Mouse (Mus musculus) bone marrow macrophage, adult 2 months (primary cell): ENCODE results near the gene Gm5105.

Experiments used
- CTCF ChIP-seq: IDR thresholded peaks from 2 replicates; pipeline ENCODE4 v1.5.1; 2012; ENCODE audit warnings: low read depth, mild to moderate bottlenecking, low read length, moderate library complexity
- POLR2A ChIP-seq: IDR thresholded peaks from 2 replicates; pipeline ENCODE4 v1.6.1; 2012; ENCODE audit warnings: mild to moderate bottlenecking, low read depth, low read length, borderline replicate concordance

- TF ChIP-seq CTCF (no peak), POLR2A (no peak)
These were observed 10.5 kb upstream of the Gm5105 start for GRCm38 (mm10) chr3:138077476-138078340.
